Mouse (Mus musculus) cerebellum, adult 2 months (tissue): Measurements from ENCODE around the gene Acta2. TPM values are rescaled to one million over a fixed set of nuclear protein-coding genes. Genes with fewer than 3 reads are reported as not detected.

ENCODE experiments used
- DNase-seq, 2 experiments: peaks; one replicate each; pipeline ENCODE4 v3.0.0; 2021
- H3K27ac ChIP-seq: fragments of 200-500 bp; 2 replicates; pipeline ENCODE4 v1.5.1; 2012; ENCODE audit warnings: low read length, control low read depth, inconsistent platforms; ENCODE audit not compliant: insufficient read depth
- H3K27me3 ChIP-seq: fragments of 200-500 bp; 2 replicates; pipeline ENCODE4 v1.6.1; 2012; ENCODE audit warnings: inconsistent platforms, mild to moderate bottlenecking, low read length, moderate library complexity; ENCODE audit not compliant: control insufficient read depth, insufficient read depth
- H3K4me1 ChIP-seq: fragments of 200-500 bp; 2 replicates; pipeline ENCODE4 v1.6.1; 2011; ENCODE audit warnings: low read length; ENCODE audit not compliant: control insufficient read depth, insufficient read depth
- H3K4me3 ChIP-seq: fragments of 200-500 bp; replicated peaks from 2 replicates; pipeline ENCODE3; 2011; ENCODE audit warnings: mild to moderate bottlenecking, low read depth, low read length, control low read depth; ENCODE audit not compliant: insufficient read depth
- CTCF ChIP-seq: fragments of 200-500 bp; IDR thresholded peaks from 2 replicates; pipeline ENCODE4 v1.5.1; 2011; ENCODE audit warnings: low read depth, mild to moderate bottlenecking, control low read depth, low read length, moderate library complexity, borderline replicate concordance; ENCODE audit not compliant: insufficient read depth
- POLR2A ChIP-seq: fragments of 200-500 bp; IDR thresholded peaks from 2 replicates; pipeline ENCODE4 v1.6.1; 2011; ENCODE audit warnings: low read length, control low read depth, borderline replicate concordance; ENCODE audit not compliant: insufficient read depth
- WGBS: fragments of 180-500 bp; shearing (Covaris S2); methylation state at CpG from one replicate; pipeline ENCODE4 v1.1.7; 2018; 5-methylcytosine and 5-hydroxymethylcytosine counted together
- polyA plus RNA-seq: library from polyadenylated mRNA; depleted of rRNA; stranded (reverse); fragments of >200 nt; gene quantifications from 2 replicates; pipeline ENCODE4 v1.2.3, GENCODE M21; 2012

Acta2 gene
- polyA plus RNA-seq, 1 experiment: 28.4 TPM

GRCm38 (mm10) chr19:34222805-34223204 is 32.6 kb downstream of the Acta2 start:
- no peak overlapping the region for H3K27ac ChIP-seq
- 87% methylated on average over 3 of the region's 3 CpGs for WGBS
- H3K4me3 ChIP-seq: no peak overlapping the region
- H3K4me1 ChIP-seq: no peaks in the 10 kb centered on the region
- no peaks in the 10 kb centered on the region for H3K27me3 ChIP-seq
- no peak for TF ChIP-seq CTCF
- no peak for TF ChIP-seq POLR2A
- DNase-seq: no peak

GRCm38 (mm10) chr19:34220732-34221380 is 34.5 kb downstream of the Acta2 start:
- H3K4me3 ChIP-seq: no peak overlapping the region
- WGBS: 74% methylated on average over 3 of the region's 3 CpGs
- no peaks in the 10 kb centered on the region for H3K27me3 ChIP-seq
- no peak for DNase-seq
- no peak for TF ChIP-seq CTCF
- no peak for TF ChIP-seq POLR2A
- H3K4me1 ChIP-seq: no peaks in the 10 kb centered on the region
- H3K27ac ChIP-seq: no peak overlapping the region

GRCm38 (mm10) chr19:34219260-34219968 is 36.0 kb downstream of the Acta2 start:
- Histone ChIP-seq H3K27me3 (no peaks in the 10 kb centered on the region), H3K4me1 (no peaks in the 10 kb centered on the region), H3K27ac (no peak overlapping the region), H3K4me3 (no peak overlapping the region)
- no peak for DNase-seq
- TF ChIP-seq CTCF (no peak), POLR2A (no peak)
- WGBS: 94% methylated on average over 5 of the region's 5 CpGs

- no peak overlapping the region for H3K27ac ChIP-seq
- TF ChIP-seq CTCF: no peak
- H3K27me3 ChIP-seq: no peaks in the 10 kb centered on the region
- H3K4me1 ChIP-seq: no peaks in the 10 kb centered on the region
- H3K4me3 ChIP-seq: no peak overlapping the region
- 84% methylated on average over 3 of the region's 3 CpGs for WGBS
- DNase-seq: no peak
Measured at GRCm38 (mm10) chr19:34217761-34218160, 37.6 kb downstream of the Acta2 start.

- no peaks in the 10 kb centered on the region for H3K27me3 ChIP-seq
- H3K27ac ChIP-seq: no peak overlapping the region
- TF ChIP-seq CTCF: no peak
- no peak for TF ChIP-seq POLR2A
- DNase-seq: no peak
- WGBS: 61% methylated on average over 5 of the region's 5 CpGs
- no peak overlapping the region for H3K4me3 ChIP-seq
- H3K4me1 ChIP-seq: no peaks in the 10 kb centered on the region; the same call in 1 of the 2 replicates
Measured at GRCm38 (mm10) chr19:34216956-34217355, 38.4 kb downstream of the Acta2 start.

GRCm38 (mm10) chr19:34214136-34214535 is 41.3 kb downstream of the Acta2 start:
- no peaks in the 10 kb centered on the region for H3K27me3 ChIP-seq
- WGBS: 70% methylated on average over 4 of the region's 4 CpGs
- no peak overlapping the region for H3K4me3 ChIP-seq
- no peak for TF ChIP-seq POLR2A
- TF ChIP-seq CTCF: no peak
- H3K4me1 ChIP-seq: no peaks in the 10 kb centered on the region; the same call in 1 of the 2 replicates
- H3K27ac ChIP-seq: no peak overlapping the region
- no peak for DNase-seq

GRCm38 (mm10) chr19:34213251-34213645 is 42.1 kb downstream of the Acta2 start:
- no peak for DNase-seq
- Histone ChIP-seq H3K27me3 (no peaks in the 10 kb centered on the region), H3K27ac (no peak overlapping the region), H3K4me3 (no peak overlapping the region), H3K4me1 (no peaks in the 10 kb centered on the region; the same call in 1 of the 2 replicates)
- TF ChIP-seq CTCF (no peak), POLR2A (no peak)
